Mouse (Mus musculus) lung, postnatal 36 days (tissue): ENCODE measurements around the gene Ppara.
A peak's percentile ranks its signal among the peaks of the same experiment; 100 is the strongest.
"Not testable (repeated sequence)": the region's sequence is repeated elsewhere in the genome, so short reads cannot be mapped to it uniquely, and the experiment has no call there.

Experiments used
- DNase-seq: peaks from one replicate; pipeline ENCODE4 v3.0.0; 2022; ENCODE audit warnings: mixed read lengths

The Ppara gene

GRCm38 (mm10) chr15:85765022-85765421 is 30.2 kb downstream of the Ppara start:
- no peak for DNase-seq

GRCm38 (mm10) chr15:85766677-85767076 is 31.9 kb downstream of the Ppara start:
- DNase-seq = no peak

GRCm38 (mm10) chr15:85768991-85769390 is 34.2 kb downstream of the Ppara start:
- DNase-seq = no peak

- DNase-seq = no peak
These were observed 36.7 kb downstream of the Ppara start for GRCm38 (mm10) chr15:85771306-85772121.

GRCm38 (mm10) chr15:85772146-85772740 is 37.5 kb downstream of the Ppara start:
- no peak for DNase-seq

- no peak for DNase-seq
These were observed 39.6 kb downstream of the Ppara start for GRCm38 (mm10) chr15:85774419-85774818.

GRCm38 (mm10) chr15:85775001-85775400 is 40.2 kb downstream of the Ppara start:
- DNase-seq = no peak

- DNase-seq = no peak
These were observed 41.5 kb downstream of the Ppara start for GRCm38 (mm10) chr15:85776241-85776640.

GRCm38 (mm10) chr15:85776771-85777170 is 42.0 kb downstream of the Ppara start:
- DNase-seq = no peak

- DNase-seq = not testable (repeated sequence)
These were observed 44.1 kb downstream of the Ppara start for GRCm38 (mm10) chr15:85778891-85779290.

- peak; percentile 11 for DNase-seq
These were observed 48.4 kb downstream of the Ppara start for GRCm38 (mm10) chr15:85783146-85783545.

GRCm38 (mm10) chr15:85784341-85784740 is 49.6 kb downstream of the Ppara start:
- no peak for DNase-seq

GRCm38 (mm10) chr15:85786711-85787110 is 51.9 kb downstream of the Ppara start:
- no peak for DNase-seq

- DNase-seq = no peak
These were observed 52.7 kb downstream of the Ppara start for GRCm38 (mm10) chr15:85787482-85787881.

GRCm38 (mm10) chr15:85788051-85788450 is 53.3 kb downstream of the Ppara start:
- DNase-seq = no peak

GRCm38 (mm10) chr15:85788633-85789032 is 53.9 kb downstream of the Ppara start:
- no peak for DNase-seq

GRCm38 (mm10) chr15:85791449-85791848 is 56.7 kb downstream of the Ppara start:
- peak; percentile 77 for DNase-seq

GRCm38 (mm10) chr15:85792819-85793218 is 58.0 kb downstream of the Ppara start:
- DNase-seq = no peak

GRCm38 (mm10) chr15:85795516-85795915 is 60.7 kb downstream of the Ppara start:
- no peak for DNase-seq

GRCm38 (mm10) chr15:85798676-85799075 is 63.9 kb downstream of the Ppara start:
- DNase-seq = no peak

GRCm38 (mm10) chr15:85802931-85803330 is 68.1 kb downstream of the Ppara start:
- no peak for DNase-seq

GRCm38 (mm10) chr15:85806886-85807285 is 72.1 kb downstream of the Ppara start:
- no peak for DNase-seq

GRCm38 (mm10) chr15:85807404-85807803 is 72.6 kb downstream of the Ppara start:
- DNase-seq = no peak

- no peak for DNase-seq
These were observed 73.2 kb downstream of the Ppara start for GRCm38 (mm10) chr15:85808031-85808430.
